Mouse (Mus musculus): ENCODE measurements at regions not wholly inside any gene's neighbourhood (a gene's known extent, or its start where the extent isn't known, plus 50 kb on each side); places are given as distances from the start of the nearest gene placed in this dataset.
"Not testable (repeated sequence)": the region's sequence is repeated elsewhere in the genome, so short reads cannot be mapped to it uniquely, and the experiment has no call there.

DNA sequence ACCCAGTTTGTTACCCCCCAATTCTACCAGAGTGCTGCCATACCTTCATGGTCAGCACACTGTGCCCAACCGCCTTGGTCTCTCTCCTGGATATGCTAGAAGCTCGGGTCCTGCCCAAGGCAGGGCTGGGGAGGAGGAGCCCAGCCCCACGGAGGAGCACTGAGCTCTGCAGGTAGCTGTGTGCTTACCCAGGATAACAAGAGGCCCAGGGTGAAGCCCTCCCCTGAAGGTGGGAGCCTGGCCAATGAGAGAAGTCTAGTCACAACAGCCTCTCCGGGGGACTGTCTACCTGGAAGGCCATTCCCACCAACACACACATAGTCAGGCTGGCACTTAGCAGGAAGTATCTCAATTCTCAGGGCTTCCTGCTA, 76.2 kb downstream of the Cryaa start:
- Histone ChIP-seq H3K4me3 (no peak overlapping the region), H3K27ac (no peak overlapping the region)
- DNase-seq (ENCODE audit: low spot score in 2 of 2): no peak
- TF ChIP-seq CTCF (conservative IDR thresholded peaks at IDR 0.05): no peak

DNA sequence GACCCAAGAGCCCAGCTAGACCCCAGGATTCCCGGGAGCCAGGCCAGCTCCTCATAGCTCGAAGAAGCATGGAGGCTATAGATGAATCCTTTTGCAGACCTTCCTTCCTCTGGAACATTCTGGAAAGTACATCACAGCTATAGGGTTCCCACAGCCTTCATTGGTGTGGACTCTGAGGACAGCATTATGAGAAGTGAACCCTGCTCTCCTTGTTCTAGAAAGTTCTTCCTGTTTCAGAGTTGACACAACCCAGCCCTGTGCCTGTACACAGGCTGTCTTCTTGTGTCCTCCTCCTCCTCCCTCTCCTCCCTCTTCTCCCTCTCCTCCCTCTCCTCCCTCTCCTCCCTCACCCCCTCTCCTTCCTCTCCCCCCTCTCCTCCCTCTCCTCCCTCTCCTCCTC, 82.9 kb downstream of the Cryaa start:
- no peak for TF ChIP-seq CTCF (conservative IDR thresholded peaks at IDR 0.05)
- no peak overlapping the region for H3K27ac ChIP-seq

DNA sequence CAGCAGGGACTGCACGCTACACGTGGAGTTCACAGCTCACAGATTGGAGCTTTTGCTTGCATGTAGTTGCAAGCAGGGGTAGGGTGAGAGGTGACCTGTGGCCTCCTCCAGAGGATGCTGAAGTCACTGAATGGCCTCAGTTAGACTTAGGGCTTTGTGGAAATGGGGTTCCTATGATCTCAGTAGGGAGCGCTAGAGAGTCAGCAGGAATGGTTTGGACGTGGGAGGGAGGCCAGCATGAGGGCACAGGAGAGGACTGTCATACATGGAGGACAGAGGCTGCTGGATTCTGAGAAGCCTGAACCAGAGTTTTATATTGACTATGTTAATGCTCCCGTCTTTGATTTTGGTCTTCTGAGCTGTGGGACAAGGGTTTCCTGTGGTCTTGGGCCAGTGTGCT, 85.5 kb downstream of the Cryaa start:
- peak; percentile 39 for TF ChIP-seq CTCF (conservative IDR thresholded peaks at IDR 0.05)
- DNase-seq (ENCODE audit: low spot score in 2 of 2): no peak
- Histone ChIP-seq H3K4me3 (no peak overlapping the region), H3K27ac (no peak overlapping the region)

More for the DNA sequence above, 82.9 kb downstream of the Cryaa start:
- no peak overlapping the region for H3K4me3 ChIP-seq
- DNase-seq (ENCODE audit: low spot score in 2 of 2): no peak

DNA sequence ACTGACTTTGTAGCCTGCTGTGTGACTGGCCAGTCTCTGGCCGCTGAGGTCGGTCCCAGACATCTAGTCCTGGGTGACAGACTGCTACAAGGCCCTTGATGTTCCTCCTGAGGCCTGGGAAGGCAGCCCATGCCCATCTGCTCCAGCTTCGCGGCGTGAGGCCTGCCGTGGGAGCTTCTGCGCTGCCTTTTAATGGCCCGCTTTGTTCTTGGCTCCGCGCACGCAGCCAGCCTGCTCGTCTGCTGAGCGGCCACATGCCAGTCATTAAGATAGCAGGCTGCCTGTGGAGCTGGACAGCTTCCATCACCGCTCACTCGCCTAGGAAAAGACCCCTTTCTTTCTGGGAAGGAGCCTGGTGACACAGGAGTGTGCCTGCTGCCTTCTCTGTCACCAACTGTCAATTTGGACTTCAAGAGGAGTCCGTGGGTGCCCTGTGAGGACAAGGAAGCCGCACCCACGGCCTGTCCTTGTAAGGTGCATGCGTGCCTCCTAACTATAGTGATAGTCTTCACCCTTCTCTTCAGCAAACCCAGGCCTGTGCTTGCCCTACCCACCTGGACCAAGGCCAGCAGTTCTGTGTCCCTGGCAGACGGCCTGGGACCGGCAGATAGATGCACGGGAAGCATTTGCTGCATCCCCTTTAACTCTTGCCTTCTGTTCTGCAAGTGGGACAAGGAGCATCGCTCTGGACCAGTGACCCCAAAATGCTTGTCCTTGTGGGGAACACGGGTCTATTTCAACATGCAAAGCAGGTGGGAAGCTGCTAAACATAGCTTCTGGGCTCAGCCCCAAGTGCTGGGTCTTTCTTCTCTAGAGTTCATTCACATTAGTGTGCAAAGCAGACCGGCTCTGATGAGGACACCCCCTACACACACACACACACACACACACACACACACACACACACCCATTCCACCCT, 88.6 kb downstream of the Sik1 start:
- H3K27ac ChIP-seq: peak overlapping the region; percentile 72; the same call in 1 of the 2 replicates
- DNase-seq (ENCODE audit: low spot score in 2 of 2): peak; percentile 71 to 81
- no peak overlapping the region; the same call in 1 of the 2 replicates for H3K4me3 ChIP-seq
- no peak for TF ChIP-seq CTCF (conservative IDR thresholded peaks at IDR 0.05)

DNA sequence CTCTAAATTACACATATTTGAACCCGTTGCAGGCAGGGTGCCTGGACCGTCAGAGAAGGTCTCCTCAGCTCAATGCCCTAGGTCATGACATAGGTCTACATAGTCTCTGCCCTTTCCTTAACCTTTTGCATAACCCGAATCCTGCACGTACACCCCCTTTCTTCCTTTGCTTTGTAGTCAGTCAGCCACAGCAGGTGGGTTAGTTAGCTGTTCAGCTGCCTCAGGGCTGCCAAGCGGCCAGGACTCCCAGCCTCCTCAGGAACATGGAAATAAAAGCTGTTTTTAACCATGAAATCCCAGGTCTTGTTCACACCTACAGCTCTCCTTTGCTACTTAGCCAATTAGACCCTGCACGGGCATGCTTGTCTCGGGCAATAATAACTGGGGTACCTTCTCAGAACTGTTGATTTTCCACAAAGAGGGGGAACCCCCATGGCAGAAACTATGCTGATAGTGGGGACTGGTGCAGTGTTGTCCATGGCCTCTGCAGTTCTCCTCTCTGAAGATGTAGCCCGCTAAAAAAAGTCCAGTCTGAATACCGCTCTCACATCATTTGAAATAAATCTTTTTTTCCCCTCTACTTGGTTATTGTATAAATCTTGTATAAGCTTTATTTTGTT, 83.3 kb downstream of the Sik1 start:
- DNase-seq (ENCODE audit: low spot score in 2 of 2): no peak
- Histone ChIP-seq H3K4me3 (no peak overlapping the region), H3K27ac (no peak overlapping the region)
- no peak for TF ChIP-seq CTCF (conservative IDR thresholded peaks at IDR 0.05)

DNA sequence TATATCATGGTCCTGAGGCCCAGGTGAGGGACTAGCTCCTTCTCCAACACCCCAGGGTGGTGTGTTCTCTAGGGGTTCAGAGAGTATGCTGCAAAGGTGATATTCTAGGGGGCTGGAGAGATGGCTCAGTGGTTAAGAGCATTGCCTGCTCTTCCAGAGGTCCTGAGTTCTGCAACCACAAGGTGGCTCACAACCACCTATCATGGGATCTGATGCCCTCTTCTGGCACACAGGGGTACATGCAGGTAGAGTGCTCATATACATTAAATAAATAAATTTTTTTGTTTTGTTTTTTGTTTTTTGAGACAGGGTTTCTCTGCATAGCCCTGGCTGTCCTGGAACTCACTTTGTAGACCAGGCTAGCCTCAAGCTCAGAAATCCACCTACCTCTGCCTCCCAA, 81.7 kb downstream of the Sik1 start:
- peak; percentile 46 for TF ChIP-seq CTCF (conservative IDR thresholded peaks at IDR 0.05)
- not testable (repeated sequence) for DNase-seq (ENCODE audit: low spot score in 2 of 2); H3K4me3 ChIP-seq; H3K27ac ChIP-seq

DNA sequence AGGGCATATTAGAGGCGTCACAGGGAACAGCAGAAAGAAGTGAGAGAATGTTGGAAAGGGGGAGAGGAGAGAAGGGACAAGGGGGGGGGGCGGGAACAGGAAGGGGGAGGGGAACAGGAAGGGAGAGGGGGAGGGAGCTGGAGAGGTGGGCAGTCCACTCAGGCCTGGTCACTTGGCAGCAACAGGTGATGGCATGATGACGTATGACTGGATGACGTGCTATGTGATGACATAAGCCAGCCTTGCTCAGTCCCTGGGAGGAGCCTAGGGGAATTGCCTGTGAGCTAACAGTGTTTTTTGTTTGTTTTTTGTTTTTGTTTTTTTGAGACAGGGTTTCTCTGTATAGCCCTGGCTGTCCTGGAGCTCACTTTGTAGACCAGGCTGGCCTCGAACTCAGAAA, 80.6 kb downstream of the Sik1 start:
- Histone ChIP-seq H3K27ac (no peak overlapping the region), H3K4me3 (no peak overlapping the region)
- TF ChIP-seq CTCF (conservative IDR thresholded peaks at IDR 0.05): no peak
- no peak for DNase-seq (ENCODE audit: low spot score in 2 of 2)

DNA sequence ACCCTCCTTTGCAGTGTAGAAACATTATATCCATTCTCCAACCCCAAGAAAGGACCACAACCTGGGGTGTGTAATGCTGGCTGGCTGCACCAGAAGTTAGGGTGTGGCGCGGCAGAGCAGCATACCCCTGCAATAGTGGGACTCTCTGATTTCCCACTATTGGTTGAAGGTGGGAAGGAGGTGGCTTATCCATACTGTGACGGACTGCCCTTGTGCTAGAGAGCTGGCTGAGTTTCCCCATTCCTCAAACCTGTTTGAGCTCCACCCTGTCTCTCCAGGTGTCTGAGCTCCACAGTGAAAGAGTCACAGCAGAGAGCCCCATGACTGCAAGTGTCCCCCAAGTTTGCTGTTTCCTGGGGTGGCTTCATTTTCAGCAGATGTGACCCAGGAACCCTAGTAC, 79.6 kb downstream of the Sik1 start:
- Histone ChIP-seq H3K27ac (no peak overlapping the region), H3K4me3 (no peak overlapping the region)
- no peak for DNase-seq (ENCODE audit: low spot score in 2 of 2)
- no peak for TF ChIP-seq CTCF (conservative IDR thresholded peaks at IDR 0.05)

DNA sequence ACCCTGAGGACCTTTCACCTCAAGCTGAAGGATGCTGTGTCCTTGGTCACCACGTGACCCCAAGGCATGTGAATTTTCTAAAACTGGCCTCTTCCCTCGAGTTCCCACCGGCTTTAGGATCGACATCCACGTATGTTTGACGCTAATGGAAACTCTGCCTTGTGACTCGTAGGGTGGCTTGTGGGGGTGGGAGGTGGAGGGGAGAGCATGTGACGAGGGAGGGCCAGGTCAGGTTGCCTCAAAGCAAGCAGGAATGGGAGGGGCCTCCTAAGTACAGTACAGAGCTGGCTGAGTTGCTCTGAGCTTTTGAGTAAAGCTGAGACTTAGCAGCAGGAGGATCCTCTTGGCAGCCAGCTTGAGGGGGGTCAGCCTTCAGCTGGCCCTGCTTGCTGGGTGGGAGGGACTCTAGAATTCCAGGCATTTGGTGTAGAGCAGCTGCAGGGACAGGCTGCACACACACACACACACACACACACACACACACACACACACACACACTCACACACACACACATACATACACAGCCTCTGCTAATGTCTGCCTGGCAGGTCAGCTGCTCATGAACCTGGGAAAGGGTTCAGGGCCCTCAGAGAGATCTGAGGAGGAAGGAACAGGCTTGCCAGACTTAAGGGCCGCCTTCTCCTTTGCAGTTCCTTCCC, 78.5 kb downstream of the Sik1 start:
- TF ChIP-seq CTCF (conservative IDR thresholded peaks at IDR 0.05): no peak
- H3K27ac ChIP-seq: no peak overlapping the region
- DNase-seq (ENCODE audit: low spot score in 2 of 2): no peak
- H3K4me3 ChIP-seq: no peak overlapping the region

DNA sequence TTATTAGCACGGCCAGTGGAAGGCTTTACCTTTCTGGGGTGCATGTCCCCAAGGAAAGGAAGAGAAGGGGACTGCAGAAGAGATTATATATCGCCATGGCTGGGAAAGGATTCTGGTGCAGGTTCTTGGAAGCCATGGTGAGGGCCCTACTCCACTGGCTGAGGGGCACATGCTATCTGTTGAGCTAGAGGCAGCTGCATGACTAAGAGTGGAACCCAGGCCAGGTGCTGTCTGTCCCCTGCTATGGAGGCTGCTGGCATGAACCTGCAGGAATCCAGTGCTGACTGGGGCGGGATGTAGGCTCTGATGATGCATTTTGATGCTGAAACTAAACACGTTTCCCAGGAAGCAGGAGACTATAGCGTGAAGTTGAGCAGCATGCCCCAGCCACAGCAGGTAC, 77.9 kb downstream of the Sik1 start:
- DNase-seq (ENCODE audit: low spot score in 2 of 2): no peak
- H3K27ac ChIP-seq: no peak overlapping the region
- TF ChIP-seq CTCF (conservative IDR thresholded peaks at IDR 0.05): no peak
- no peak overlapping the region for H3K4me3 ChIP-seq

DNA sequence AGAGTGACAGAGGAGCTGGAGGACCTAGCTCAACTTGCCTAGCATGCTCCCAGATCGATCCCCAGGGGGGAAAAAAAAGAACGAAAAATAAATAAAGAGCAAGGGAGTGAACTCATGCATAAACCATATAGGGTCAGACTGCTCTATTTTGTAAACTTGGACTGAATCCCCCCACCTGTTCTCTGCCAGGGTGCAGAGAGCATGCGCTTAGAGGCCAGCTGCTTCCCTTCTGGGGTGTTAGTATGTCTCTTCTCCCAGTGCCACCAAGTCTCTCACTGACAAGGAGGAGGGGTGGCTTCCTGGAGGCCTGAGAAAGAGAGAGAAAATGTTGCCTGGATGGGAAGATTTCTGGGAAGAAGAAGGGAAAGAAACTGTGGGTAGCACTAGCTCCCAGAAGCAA, 76.1 kb downstream of the Sik1 start:
- no peak for TF ChIP-seq CTCF (conservative IDR thresholded peaks at IDR 0.05)
- no peak overlapping the region for H3K27ac ChIP-seq

DNA sequence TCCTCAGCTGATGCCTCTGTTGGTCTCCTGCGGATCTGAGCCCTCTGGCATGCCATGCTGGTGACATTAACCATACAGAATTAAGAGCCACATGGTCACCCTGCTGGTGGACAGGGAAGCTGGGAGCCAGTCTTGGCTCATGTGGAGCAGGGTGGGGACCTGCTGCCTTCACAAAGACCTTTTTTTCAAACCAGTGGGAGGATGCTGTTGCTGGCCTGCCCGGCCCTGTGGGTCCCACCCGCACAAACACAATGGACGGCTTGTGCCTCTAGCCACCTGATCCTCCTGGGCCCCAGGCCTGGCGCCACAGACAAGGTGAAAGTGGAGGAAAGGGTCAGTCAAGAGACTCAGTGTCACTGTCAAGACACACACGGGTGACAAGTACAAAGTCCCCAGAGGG, 73.4 kb downstream of the Sik1 start:
- no peak overlapping the region for H3K4me3 ChIP-seq
- TF ChIP-seq CTCF (conservative IDR thresholded peaks at IDR 0.05): no peak
- H3K27ac ChIP-seq: no peak overlapping the region
- DNase-seq (ENCODE audit: low spot score in 2 of 2): no peak

More for the DNA sequence above, 76.1 kb downstream of the Sik1 start:
- DNase-seq (ENCODE audit: low spot score in 2 of 2): no peak
- H3K4me3 ChIP-seq: no peak overlapping the region

DNA sequence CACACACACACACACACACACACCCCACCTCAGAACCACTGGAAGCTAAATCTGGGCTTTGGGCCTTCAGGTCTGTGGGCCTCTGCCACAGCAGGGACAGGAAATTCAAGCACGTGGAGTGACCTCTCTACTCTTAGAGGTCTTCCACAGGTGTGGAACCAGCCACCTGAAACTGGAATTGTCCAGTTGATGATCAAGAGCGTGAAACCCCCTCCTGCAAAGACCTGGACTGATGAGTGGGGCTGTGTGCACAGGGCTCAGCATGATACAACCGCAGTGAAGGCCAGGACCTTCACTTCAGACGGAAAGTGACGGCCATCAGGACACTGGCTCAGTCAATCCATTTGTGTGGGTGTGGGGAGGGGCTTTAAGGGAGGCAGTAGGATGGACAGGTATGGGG, 72.5 kb downstream of the Sik1 start:
- no peak for DNase-seq (ENCODE audit: low spot score in 2 of 2)
- H3K4me3 ChIP-seq: no peak overlapping the region
- H3K27ac ChIP-seq: no peak overlapping the region
- no peak for TF ChIP-seq CTCF (conservative IDR thresholded peaks at IDR 0.05)
